Mouse (Mus musculus) olfactory bulb, adult 2 months (tissue): ENCODE measurements around the gene Clk3.
A peak's percentile ranks its signal among the peaks of the same experiment; 100 is the strongest.

ENCODE experiments used
- CTCF ChIP-seq: fragments of 200-500 bp; IDR thresholded peaks from 2 replicates; pipeline ENCODE4 v1.5.1; 2012; ENCODE audit warnings: low read depth, mild to moderate bottlenecking, low read length, moderate library complexity; ENCODE audit not compliant: insufficient read depth
- POLR2A ChIP-seq: fragments of 200-500 bp; IDR thresholded peaks from 2 replicates; pipeline ENCODE4 v1.6.1; 2012; ENCODE audit warnings: mild to moderate bottlenecking, low read depth, low read length, moderate library complexity; ENCODE audit not compliant: insufficient read depth

DNA sequence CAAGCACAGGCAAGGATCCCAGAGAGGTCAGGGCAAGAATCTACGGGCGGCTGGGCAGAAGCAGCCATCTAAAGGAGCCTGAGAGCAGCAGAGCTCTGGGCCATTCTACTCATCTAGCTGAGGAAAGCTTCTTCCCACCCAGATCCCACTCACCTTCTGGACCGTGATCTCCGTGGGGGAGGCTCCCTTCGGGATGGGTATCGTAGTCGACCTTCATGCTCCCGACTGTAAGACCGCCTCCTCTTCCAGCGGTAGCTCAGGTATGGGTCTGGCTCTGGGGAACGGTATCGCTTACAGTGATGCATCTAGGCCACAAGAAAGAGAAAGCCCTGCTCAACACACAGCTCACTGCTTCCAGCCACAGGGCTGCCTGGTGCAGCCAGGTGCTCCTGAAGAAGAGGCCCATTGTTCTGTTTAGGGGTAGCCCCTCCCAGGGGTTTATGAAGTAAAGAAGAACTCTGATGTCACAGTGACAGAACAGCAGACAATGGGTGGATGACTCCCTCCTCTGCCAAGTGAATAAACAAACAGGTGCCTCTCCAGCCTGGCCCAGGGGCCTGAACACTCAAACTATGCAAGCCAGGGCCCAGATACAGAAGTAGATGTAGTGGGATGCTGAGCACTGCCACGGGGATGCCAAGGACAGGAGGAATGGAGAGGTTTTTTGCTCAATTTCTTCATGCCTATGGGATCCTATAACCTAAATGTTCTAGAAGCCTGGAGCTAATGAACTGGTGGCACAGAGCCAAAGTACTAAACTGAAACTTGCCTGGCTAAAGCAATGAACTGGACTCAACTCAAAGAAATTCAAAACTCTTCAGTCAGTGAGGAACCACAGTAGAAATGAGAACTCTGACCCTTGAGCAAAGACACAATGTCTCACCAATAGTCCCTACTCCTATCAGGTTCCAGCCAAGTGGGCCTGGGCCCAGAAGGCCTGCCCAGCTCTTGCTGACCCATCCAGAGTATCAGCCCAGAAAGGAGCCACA is 3.8 kb downstream of the Clk3 start:
- TF ChIP-seq POLR2A (0 out of 2 replicates have a peak, but pooled peaks have one; percentile 26), CTCF (no peak)
